ENCODE assay signal across 15 mouse cellular contexts in the genomic region with DNA sequence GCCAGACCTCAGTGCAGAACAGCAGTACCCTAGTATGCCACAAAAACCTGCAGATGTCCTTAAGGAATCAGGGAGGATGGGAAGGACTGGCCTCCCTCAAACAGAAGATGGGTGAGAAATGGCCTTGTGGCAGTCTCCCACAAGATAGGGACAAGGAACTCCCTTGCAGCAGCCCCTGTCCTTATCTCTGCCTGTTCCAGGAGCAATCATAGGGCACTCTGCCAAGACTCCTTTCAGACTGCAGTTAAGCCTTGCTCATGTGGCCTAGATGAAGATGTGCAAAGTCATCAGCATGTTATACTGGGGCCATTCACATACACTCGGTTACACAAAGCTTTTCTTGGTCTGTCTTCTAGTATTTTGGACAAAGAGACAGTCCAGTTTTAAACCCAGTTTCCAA. TPM values are rescaled to one million over a fixed set of nuclear protein-coding genes. Genes with fewer than 3 reads are reported as not detected.
DNase-seq lines count a peak whose midpoint lies in the region; ATAC-seq and TF ChIP-seq lines count a peak whose summit lies in the region.
"Had no signal": no experiment of that assay in that cellular context is flagged by ENCODE, and none has a peak within 500 bp of the region (broad histone marks: within the 10 kb centered on the region; RNA-seq: fewer than 3 reads in every experiment).

No protein-coding gene starts in this region.

- no peak for ATAC-seq in megakaryocyte, adult 5-6 weeks (ENCODE audit: poor library complexity, severe bottlenecking)
- peak; percentile 86 for ATAC-seq in intestine, embryonic 15.5 days
- ATAC-seq in forebrain, postnatal 0 days, result no peak
- ATAC-seq in hindbrain, embryonic 13.5 days (ENCODE audit: low FRiP score), result no peak
- ATAC-seq: CD4-positive, CD25-positive, alpha-beta regulatory T cell, adult 4 months; midbrain, embryonic 13.5 days had no signal

- peak overlapping the region; percentile 7 for H3K4me3 ChIP-seq in megakaryocyte, embryonic 14.5 days (replicated peaks)
- no peak overlapping the region for H3K4me3 ChIP-seq in intestine, embryonic 15.5 days (replicated peaks)
- no peak overlapping the region for H3K4me3 ChIP-seq in forebrain, postnatal 0 days (ENCODE audit: low read depth, low read length)
- no peak overlapping the region for H3K4me3 ChIP-seq in hindbrain, embryonic 13.5 days
- H3K4me3 ChIP-seq: hindbrain, embryonic 10.5 days; kidney, embryonic 15.5 days; midbrain, embryonic 13.5 days; neural tube, embryonic 13.5 days had no signal

- peak; percentile 32 to 48 for DNase-seq in adrenal gland, postnatal 36 days
- peak; percentile 34 to 69 for DNase-seq in spleen, postnatal 10 days (ENCODE audit: low spot score in 2 of 2)
- DNase-seq in forebrain, postnatal 0 days, result no peak
- DNase-seq in cerebellum, postnatal 36 days, result no peak
- DNase-seq: cerebellum, adult 2 months; lung, adult 18-20 months had no signal

- H3K36me3 ChIP-seq in megakaryocyte, embryonic 14.5 days (replicated peaks; ENCODE audit: low read length), result peaks cover 2% of the 10 kb centered on the region
- H3K36me3 ChIP-seq in intestine, embryonic 15.5 days, result no peaks in the 10 kb centered on the region
- H3K36me3 ChIP-seq in forebrain, postnatal 0 days (ENCODE audit: insufficient read depth), result no peaks in the 10 kb centered on the region
- H3K36me3 ChIP-seq in hindbrain, embryonic 13.5 days, result 0 out of 2 replicates have a peak, but pooled peaks cover 4% of the 10 kb centered on the region
- H3K36me3 ChIP-seq: hindbrain, embryonic 10.5 days; kidney, embryonic 15.5 days; midbrain, embryonic 13.5 days; neural tube, embryonic 13.5 days had no signal

- H3K4me1 ChIP-seq in megakaryocyte, embryonic 14.5 days, result peaks cover 25% of the 10 kb centered on the region
- H3K4me1 ChIP-seq in intestine, embryonic 15.5 days (replicated peaks), result no peaks in the 10 kb centered on the region
- no peaks in the 10 kb centered on the region for H3K4me1 ChIP-seq in forebrain, postnatal 0 days (ENCODE audit: insufficient read depth)
- no peaks in the 10 kb centered on the region for H3K4me1 ChIP-seq in hindbrain, embryonic 13.5 days (replicated peaks)
- H3K4me1 ChIP-seq: hindbrain, embryonic 10.5 days; kidney, embryonic 15.5 days; midbrain, embryonic 13.5 days; neural tube, embryonic 13.5 days had no signal

- H3K9me3 ChIP-seq in megakaryocyte, embryonic 14.5 days, result no peaks in the 10 kb centered on the region
- no peaks in the 10 kb centered on the region for H3K9me3 ChIP-seq in intestine, embryonic 15.5 days
- H3K9me3 ChIP-seq in forebrain, postnatal 0 days (ENCODE audit: low read length), result no peaks in the 10 kb centered on the region
- no peaks in the 10 kb centered on the region for H3K9me3 ChIP-seq in hindbrain, embryonic 13.5 days
- H3K9me3 ChIP-seq: hindbrain, embryonic 10.5 days; kidney, embryonic 15.5 days; midbrain, embryonic 13.5 days; neural tube, embryonic 13.5 days had no signal

- WGBS in intestine, embryonic 15.5 days, result 56% methylated on average over 1 of the region's 1 CpGs
- WGBS in forebrain, postnatal 0 days, result 71% methylated on average over 1 of the region's 1 CpGs
- 90% methylated on average over 1 of the region's 1 CpGs for WGBS in hindbrain, embryonic 13.5 days

- no peak overlapping the region for H3K9ac ChIP-seq in intestine, embryonic 15.5 days
- no peak overlapping the region for H3K9ac ChIP-seq in forebrain, postnatal 0 days
- H3K9ac ChIP-seq in hindbrain, embryonic 13.5 days, result no peak overlapping the region
- H3K9ac ChIP-seq: kidney, embryonic 15.5 days; midbrain, embryonic 13.5 days; neural tube, embryonic 13.5 days had no signal

- no peak overlapping the region for H3K27ac ChIP-seq in intestine, embryonic 15.5 days
- H3K27ac ChIP-seq in forebrain, postnatal 0 days (ENCODE audit: low read depth, low read length), result no peak overlapping the region
- no peak overlapping the region for H3K27ac ChIP-seq in hindbrain, embryonic 13.5 days
- H3K27ac ChIP-seq: hindbrain, embryonic 10.5 days; kidney, embryonic 15.5 days; midbrain, embryonic 13.5 days; neural tube, embryonic 13.5 days had no signal

- TF ChIP-seq CTCF in forebrain, postnatal 0 days (IDR thresholded peaks at IDR 0.05; ENCODE audit: low read depth), result no peak

- peaks cover 5% of the 10 kb centered on the region for H3K27me3 ChIP-seq in megakaryocyte, embryonic 14.5 days (replicated peaks)
- H3K27me3 ChIP-seq in intestine, embryonic 15.5 days (replicated peaks), result no peaks in the 10 kb centered on the region
- no peaks in the 10 kb centered on the region for H3K27me3 ChIP-seq in forebrain, postnatal 0 days (ENCODE audit: insufficient read depth, low read length)
- H3K27me3 ChIP-seq in hindbrain, embryonic 13.5 days, result peaks cover 9% of the 10 kb centered on the region; the same call in 1 of the 2 replicates
- H3K27me3 ChIP-seq: neural tube, embryonic 13.5 days had no signal

- H3K4me2 ChIP-seq in intestine, embryonic 15.5 days (replicated peaks), result no peak overlapping the region
- no peak overlapping the region for H3K4me2 ChIP-seq in forebrain, postnatal 0 days (ENCODE audit: low read depth)
- H3K4me2 ChIP-seq in hindbrain, embryonic 13.5 days, result no peak overlapping the region
- H3K4me2 ChIP-seq: kidney, embryonic 15.5 days; midbrain, embryonic 13.5 days; neural tube, embryonic 13.5 days had no signal

RNA-seq across cellular contexts. Expression of a gene that starts 16.7 kb away (rescaled TPM):
- 0.97 TPM in 1 of 2 replicates, not detected in the other for polyA plus RNA-seq in megakaryocyte, embryonic 14.5 days (2012; ENCODE audit: insufficient read depth, low replicate concordance)
- total RNA-seq in megakaryocyte, adult 5-6 weeks (2015), result 98.3 and 106 TPM in 2 replicates
- total RNA-seq in megakaryocyte, adult 5-6 weeks (2017), result 94.6 and 121 TPM in 2 replicates
- total RNA-seq in adrenal gland, postnatal 36 days (2021), result 100 to 1,000 TPM; 205 to 212 TPM
- polyA plus RNA-seq in intestine, embryonic 15.5 days (2015; fragmentation: Nextera tagmentation; extraction: Ambion mirVana), result 21.3 and 21.5 TPM in 2 replicates
- total RNA-seq in forebrain, postnatal 0 days (2014; rRNA removed), result 238 and 345 TPM in 2 replicates
- polyA plus RNA-seq in forebrain, postnatal 0 days (2015; fragmentation: Nextera tagmentation; extraction: Ambion mirVana), result 15.1 and 25.7 TPM in 2 replicates
- polyA plus RNA-seq in hindbrain, embryonic 13.5 days (2015; fragmentation: Nextera tagmentation; extraction: Ambion mirVana), result 38.6 TPM in 2 replicates

Comparison
In these comparisons a context has a peak if more than half of its experiments do, and no peak if none do; other contexts are left out.
1. DNase-seq: peak in adrenal gland, postnatal 36 days (2 of 2) and spleen, postnatal 10 days (2 of 2); none in forebrain, postnatal 0 days (single experiment) and cerebellum, postnatal 36 days (0 of 2).